Mouse (Mus musculus): ENCODE data around the gene Cfap44. TPM values are rescaled to one million over a fixed set of nuclear protein-coding genes. Genes with fewer than 3 reads are reported as not detected.

Gene Cfap44
- polyA plus RNA-seq (2015; fragmentation: Nextera tagmentation; extraction: Ambion mirVana) = 5.1 TPM in 2 replicates

- peak; percentile 91 for ATAC-seq
Observed at GRCm38 (mm10) chr16:44394577-44395243, at the start of gene Cfap44. TSS of gene Cfap44 (plus strand) at chr16:44394796.

GRCm38 (mm10) chr16:44347071-44347901 lies 47.3 kb upstream of the Cfap44 start, which contains the start of gene Spice1:
TSS of gene Spice1 (plus strand) at chr16:44347121.
- H3K9me3 ChIP-seq (ENCODE audit: control insufficient read depth, low read length) = no peaks in the 10 kb centered on the region
- peak within 1 kb of the TSS; percentile 91 for H3K4me3 ChIP-seq (ENCODE audit: low read length)
- no peaks in the 10 kb centered on the region for H3K27me3 ChIP-seq (replicated peaks; ENCODE audit: control insufficient read depth, insufficient read depth, low read length)
- peak within 1 kb of the TSS; percentile 77 for H3K9ac ChIP-seq (ENCODE audit: low read depth, low read length)
- peak within 1 kb of the TSS; percentile 90 for H3K27ac ChIP-seq (ENCODE audit: low read depth, low read length)
- no peaks in the 10 kb centered on the region for H3K36me3 ChIP-seq (ENCODE audit: control insufficient read depth, insufficient read depth, low read length)
- peak within 1 kb of the TSS; percentile 78 for H3K4me2 ChIP-seq (ENCODE audit: low read length)
- peak; percentile 100 for ATAC-seq
- under 1% methylated on average over 66 of the region's 67 CpGs for WGBS
- peaks cover 6% of the 10 kb centered on the region; the same call in 1 of the 2 replicates for H3K4me1 ChIP-seq (ENCODE audit: control insufficient read depth, insufficient read depth, low read depth, low read length)

More at GRCm38 (mm10) chr16:44394577-44395243, at the start of gene Cfap44:
- H3K4me2 ChIP-seq (ENCODE audit: low read length) = peak within 1 kb of the TSS; percentile 72
- peak within 1 kb of the TSS; percentile 49 for H3K9ac ChIP-seq (ENCODE audit: low read depth, low read length)
- H3K4me3 ChIP-seq (ENCODE audit: low read length) = peak within 1 kb of the TSS; percentile 48
- under 1% methylated on average over 17 of the region's 17 CpGs for WGBS
- peak within 1 kb of the TSS; percentile 63 for H3K27ac ChIP-seq (ENCODE audit: low read depth, low read length)
- H3K36me3 ChIP-seq (ENCODE audit: control insufficient read depth, insufficient read depth, low read length) = no peaks in the 10 kb centered on the region; the same call in 1 of the 2 replicates
- no peaks in the 10 kb centered on the region for H3K9me3 ChIP-seq (ENCODE audit: control insufficient read depth, low read length)
- H3K27me3 ChIP-seq (replicated peaks; ENCODE audit: control insufficient read depth, insufficient read depth, low read length) = no peaks in the 10 kb centered on the region
- peaks cover 6% of the 10 kb centered on the region; the same call in 1 of the 2 replicates for H3K4me1 ChIP-seq (ENCODE audit: control insufficient read depth, insufficient read depth, low read depth, low read length)

DNA sequence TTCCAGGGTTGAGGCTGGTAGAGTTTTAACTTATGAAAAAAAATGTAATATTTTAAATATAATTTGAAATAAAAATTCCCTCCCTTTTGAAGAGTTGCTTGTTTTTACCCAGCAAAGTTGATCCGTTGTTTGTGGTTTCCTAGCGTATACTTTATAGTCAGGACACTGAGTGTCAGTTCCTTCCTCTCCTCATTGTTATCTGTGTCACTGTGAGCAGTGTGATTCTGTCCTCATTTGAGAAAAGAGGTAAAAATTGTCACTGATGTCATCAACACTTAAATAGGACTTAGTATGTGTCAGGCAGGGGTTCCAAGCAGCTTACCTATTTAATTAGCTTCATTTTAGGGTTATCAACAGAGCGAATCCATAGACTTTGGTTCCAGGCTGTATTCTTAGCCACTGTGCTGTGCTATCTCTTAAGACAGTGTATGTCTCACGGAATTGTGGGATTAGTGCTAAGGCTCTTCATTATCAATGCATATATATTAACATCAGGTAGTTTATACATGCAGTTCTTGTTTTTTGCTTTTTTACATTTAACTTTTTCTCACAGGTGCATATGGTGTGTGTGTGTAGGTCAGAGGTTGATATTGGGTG lies 44.7 kb upstream of the Cfap44 start:
- H3K4me2 ChIP-seq (ENCODE audit: low read length) = no peak overlapping the region
- no peak overlapping the region for H3K27ac ChIP-seq (ENCODE audit: low read depth, low read length)
- no peaks in the 10 kb centered on the region for H3K27me3 ChIP-seq (replicated peaks; ENCODE audit: control insufficient read depth, insufficient read depth, low read length)
- H3K9ac ChIP-seq (ENCODE audit: low read depth, low read length) = no peak overlapping the region
- H3K4me1 ChIP-seq (ENCODE audit: control insufficient read depth, insufficient read depth, low read depth, low read length) = peaks cover 6% of the 10 kb centered on the region; the same call in 1 of the 2 replicates
- H3K4me3 ChIP-seq (ENCODE audit: low read length) = no peak overlapping the region
- no peaks in the 10 kb centered on the region for H3K36me3 ChIP-seq (ENCODE audit: control insufficient read depth, insufficient read depth, low read length)
- H3K9me3 ChIP-seq (ENCODE audit: control insufficient read depth, low read length) = no peaks in the 10 kb centered on the region
- no peak for ATAC-seq
- WGBS = 93% methylated on average over 4 of the region's 4 CpGs

GRCm38 (mm10) chr16:44356291-44356690 lies 38.3 kb upstream of the Cfap44 start:
- no peak for ATAC-seq
- WGBS = 86% methylated on average over 7 of the region's 7 CpGs
- H3K27me3 ChIP-seq (replicated peaks; ENCODE audit: control insufficient read depth, insufficient read depth, low read length) = no peaks in the 10 kb centered on the region
- no peak overlapping the region for H3K9ac ChIP-seq (ENCODE audit: low read depth, low read length)
- no peak overlapping the region for H3K4me3 ChIP-seq (ENCODE audit: low read length)
- no peaks in the 10 kb centered on the region for H3K36me3 ChIP-seq (ENCODE audit: control insufficient read depth, insufficient read depth, low read length)
- no peak overlapping the region for H3K4me2 ChIP-seq (ENCODE audit: low read length)
- no peaks in the 10 kb centered on the region for H3K4me1 ChIP-seq (ENCODE audit: control insufficient read depth, insufficient read depth, low read depth, low read length)
- H3K27ac ChIP-seq (ENCODE audit: low read depth, low read length) = no peak overlapping the region
- no peaks in the 10 kb centered on the region for H3K9me3 ChIP-seq (ENCODE audit: control insufficient read depth, low read length)

DNA sequence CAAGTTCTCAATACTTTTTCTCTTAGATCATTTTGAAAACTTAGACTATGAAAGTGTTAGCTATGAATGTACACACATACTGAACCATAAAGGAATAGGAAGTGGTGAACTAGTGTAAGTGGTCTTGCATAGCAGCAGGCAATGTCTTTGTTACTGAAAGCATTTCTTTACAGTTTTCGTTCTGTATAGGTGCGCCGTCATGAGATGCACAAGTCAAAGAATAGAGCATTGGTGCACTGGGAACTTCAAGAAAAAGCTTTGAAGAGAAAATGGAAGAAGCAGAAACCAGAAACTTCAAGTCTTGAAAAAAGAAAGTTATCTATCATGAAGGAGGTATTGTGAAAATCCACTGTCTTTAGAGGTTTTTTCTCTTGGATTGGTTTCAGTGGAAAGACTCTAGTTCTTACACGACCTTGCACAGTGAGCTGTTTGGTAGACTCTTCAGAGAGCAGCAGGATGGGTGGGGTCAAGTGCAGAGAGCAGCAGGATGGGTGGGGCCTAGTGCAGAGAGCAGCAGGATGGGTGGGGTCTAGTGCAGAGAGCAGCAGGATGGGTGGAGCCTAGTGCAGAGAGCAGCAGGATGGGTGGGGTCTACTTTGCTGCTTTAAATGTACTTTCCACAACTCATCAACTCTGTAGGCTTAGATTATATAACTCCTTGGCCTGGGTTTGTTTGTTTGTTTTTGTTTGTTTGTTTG lies 36.9 kb upstream of the Cfap44 start:
- WGBS = 74% methylated on average over 4 of the region's 4 CpGs
- Histone ChIP-seq H3K4me2 (ENCODE audit: low read length) (no peak overlapping the region), H3K4me3 (ENCODE audit: low read length) (no peak overlapping the region), H3K36me3 (ENCODE audit: control insufficient read depth, insufficient read depth, low read length) (no peaks in the 10 kb centered on the region), H3K4me1 (ENCODE audit: control insufficient read depth, insufficient read depth, low read depth, low read length) (no peaks in the 10 kb centered on the region), H3K27me3 (replicated peaks; ENCODE audit: control insufficient read depth, insufficient read depth, low read length) (no peaks in the 10 kb centered on the region), H3K9ac (ENCODE audit: low read depth, low read length) (no peak overlapping the region), H3K27ac (ENCODE audit: low read depth, low read length) (no peak overlapping the region), H3K9me3 (ENCODE audit: control insufficient read depth, low read length) (no peaks in the 10 kb centered on the region)
- no peak for ATAC-seq

DNA sequence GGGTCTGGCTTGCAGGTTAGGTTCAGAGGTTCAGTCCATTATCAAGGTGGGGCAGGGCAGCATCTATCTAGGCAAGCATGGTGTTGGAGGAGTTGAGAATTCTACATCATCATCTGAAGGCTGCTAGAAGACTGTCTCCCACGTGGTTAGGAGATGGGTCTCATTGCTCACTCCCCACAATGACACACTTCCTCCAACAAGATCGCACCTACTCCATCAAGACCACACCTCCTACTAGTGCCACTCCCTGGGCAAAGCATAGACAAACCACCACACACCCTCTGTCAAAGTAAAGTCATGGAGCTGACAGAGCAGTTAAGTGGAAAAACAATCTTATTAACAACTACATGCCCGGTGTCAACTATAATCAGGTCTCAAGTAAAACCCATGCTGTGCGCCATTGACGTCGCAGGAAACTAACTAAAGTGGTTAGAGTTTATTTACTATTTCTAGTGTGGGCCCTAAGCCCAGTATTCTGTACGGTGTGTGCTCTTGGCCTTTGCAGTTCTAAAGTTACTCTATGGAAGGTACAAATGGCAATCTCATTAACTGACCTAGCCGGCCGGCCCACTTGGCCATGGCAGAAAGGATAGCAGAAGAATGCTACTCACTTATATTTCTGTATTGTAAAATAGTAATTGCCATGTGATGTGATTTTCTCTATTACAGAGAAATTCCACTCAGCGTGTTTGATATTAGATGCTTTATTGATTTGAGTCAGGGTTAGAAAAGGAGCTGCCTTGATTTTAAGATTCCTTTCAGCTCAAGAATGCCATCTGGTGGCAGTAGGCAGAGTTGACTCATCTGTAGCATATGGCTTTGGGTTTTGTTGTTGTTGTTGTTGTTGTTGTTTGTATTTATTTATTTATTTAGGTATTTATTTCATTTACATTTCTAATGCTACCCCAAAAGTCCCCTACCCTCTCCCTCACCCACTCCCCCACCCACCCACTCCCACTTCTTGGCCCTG lies 32.4 kb upstream of the Cfap44 start:
- Histone ChIP-seq H3K9ac (ENCODE audit: low read depth, low read length) (no peak overlapping the region), H3K4me3 (ENCODE audit: low read length) (no peak overlapping the region), H3K4me2 (ENCODE audit: low read length) (no peak overlapping the region), H3K27ac (ENCODE audit: low read depth, low read length) (no peak overlapping the region), H3K36me3 (ENCODE audit: control insufficient read depth, insufficient read depth, low read length) (peaks cover 5% of the 10 kb centered on the region; the same call in 1 of the 2 replicates), H3K27me3 (replicated peaks; ENCODE audit: control insufficient read depth, insufficient read depth, low read length) (no peaks in the 10 kb centered on the region), H3K9me3 (ENCODE audit: control insufficient read depth, low read length) (no peaks in the 10 kb centered on the region), H3K4me1 (ENCODE audit: control insufficient read depth, insufficient read depth, low read depth, low read length) (no peaks in the 10 kb centered on the region)
- ATAC-seq = no peak; the same call in 1 of the 2 replicates
- WGBS = 85% methylated on average over 10 of the region's 10 CpGs

DNA sequence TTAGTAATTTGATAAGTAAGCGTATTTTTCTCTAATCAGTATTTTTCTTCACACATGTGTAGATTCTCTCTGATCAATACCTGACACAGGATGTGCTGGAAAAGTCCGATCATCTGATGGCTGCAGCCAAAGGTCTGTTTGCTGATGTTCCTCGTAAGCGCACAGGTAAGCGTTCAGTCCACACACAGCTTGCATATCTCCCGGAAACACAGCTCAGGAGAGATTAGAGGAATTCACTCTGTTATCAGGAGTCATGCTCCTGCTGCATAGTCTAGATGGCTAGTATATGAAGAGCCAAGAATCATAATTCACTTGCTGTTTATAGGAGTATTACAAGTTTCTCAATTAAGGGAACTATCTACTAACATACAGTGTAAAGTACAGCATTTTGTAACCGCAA lies 29.1 kb upstream of the Cfap44 start:
- Histone ChIP-seq H3K36me3 (ENCODE audit: control insufficient read depth, insufficient read depth, low read length) (peaks cover 8% of the 10 kb centered on the region), H3K27ac (ENCODE audit: low read depth, low read length) (no peak overlapping the region), H3K9ac (ENCODE audit: low read depth, low read length) (no peak overlapping the region), H3K4me3 (ENCODE audit: low read length) (no peak overlapping the region), H3K4me2 (ENCODE audit: low read length) (no peak overlapping the region), H3K4me1 (ENCODE audit: control insufficient read depth, insufficient read depth, low read depth, low read length) (no peaks in the 10 kb centered on the region), H3K27me3 (replicated peaks; ENCODE audit: control insufficient read depth, insufficient read depth, low read length) (no peaks in the 10 kb centered on the region), H3K9me3 (ENCODE audit: control insufficient read depth, low read length) (no peaks in the 10 kb centered on the region)
- 96% methylated on average over 7 of the region's 7 CpGs for WGBS
- ATAC-seq = no peak

DNA sequence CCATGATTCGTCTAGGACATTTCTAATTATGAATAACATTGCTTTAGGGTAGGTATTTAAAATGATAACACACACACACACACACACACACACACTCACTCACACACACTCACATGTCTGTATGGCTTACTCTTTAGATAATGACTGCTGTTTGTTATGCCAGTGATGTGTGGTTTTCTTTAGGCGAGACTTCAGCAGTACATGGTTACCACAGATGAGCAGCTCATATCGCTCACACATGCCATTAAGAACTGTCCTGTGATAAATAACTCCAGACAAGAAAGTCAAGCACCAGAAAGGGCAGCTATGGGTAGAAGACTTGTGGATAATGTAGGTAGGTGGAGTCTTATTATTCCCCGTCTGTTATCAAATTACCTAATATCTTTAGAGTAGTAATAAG lies 19.1 kb upstream of the Cfap44 start:
- H3K4me1 ChIP-seq (ENCODE audit: control insufficient read depth, insufficient read depth, low read depth, low read length) = no peaks in the 10 kb centered on the region
- no peaks in the 10 kb centered on the region for H3K36me3 ChIP-seq (ENCODE audit: control insufficient read depth, insufficient read depth, low read length)
- no peak overlapping the region for H3K4me3 ChIP-seq (ENCODE audit: low read length)
- WGBS = 92% methylated on average over 4 of the region's 4 CpGs
- H3K27ac ChIP-seq (ENCODE audit: low read depth, low read length) = no peak overlapping the region
- no peaks in the 10 kb centered on the region for H3K27me3 ChIP-seq (replicated peaks; ENCODE audit: control insufficient read depth, insufficient read depth, low read length)
- no peaks in the 10 kb centered on the region for H3K9me3 ChIP-seq (ENCODE audit: control insufficient read depth, low read length)
- no peak overlapping the region for H3K4me2 ChIP-seq (ENCODE audit: low read length)
- no peak overlapping the region for H3K9ac ChIP-seq (ENCODE audit: low read depth, low read length)
- ATAC-seq = no peak
